Mouse (Mus musculus): ENCODE measurements around the gene She. TPM values are rescaled to one million over a fixed set of nuclear protein-coding genes. Genes with fewer than 3 reads are reported as not detected.

She gene
- polyA plus RNA-seq, 1 experiment, result 4.2 TPM

DNA sequence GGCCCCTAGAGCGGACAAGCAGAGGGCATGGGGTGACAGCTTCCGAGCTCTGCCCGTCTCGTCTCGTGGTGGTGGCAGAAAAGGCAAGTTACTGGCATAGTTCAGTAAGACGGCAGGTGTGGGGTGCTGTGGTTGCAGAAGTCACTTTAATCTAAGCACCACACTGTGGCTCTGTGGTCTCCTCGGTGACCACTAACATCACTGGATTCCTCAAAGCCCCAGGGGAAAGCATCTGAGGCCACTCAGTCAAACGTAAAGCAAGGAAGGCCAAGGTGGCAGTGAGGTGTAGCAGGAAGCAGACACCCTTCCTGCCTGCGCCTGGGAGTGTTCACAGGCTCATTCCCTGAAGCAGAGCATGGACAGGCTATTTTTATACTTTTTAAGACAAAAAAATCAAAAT, 38.4 kb downstream of the She start:
- Histone ChIP-seq H3K4me1 (ENCODE audit: control insufficient read depth, insufficient read depth, low read length) (peaks cover 5% of the 10 kb centered on the region), H3K27ac (ENCODE audit: insufficient read depth, low read length) (no peak overlapping the region), H3K9ac (ENCODE audit: low read depth, poor library complexity, severe bottlenecking) (no peak overlapping the region), H3K36me3 (ENCODE audit: control insufficient read depth, insufficient read depth, low read length, poor library complexity, severe bottlenecking) (no peaks in the 10 kb centered on the region), H3K4me3 (ENCODE audit: low read depth, low read length) (no peak overlapping the region), H3K27me3 (ENCODE audit: control insufficient read depth, insufficient read depth, low read length, poor library complexity, severe bottlenecking) (no peaks in the 10 kb centered on the region), H3K9me3 (replicated peaks; ENCODE audit: control insufficient read depth, insufficient read depth, low read length, poor library complexity, severe bottlenecking) (no peaks in the 10 kb centered on the region)
- TF ChIP-seq EP300 (IDR thresholded peaks at IDR 0.05; ENCODE audit: insufficient read depth, low read depth, low read length), result no peak
- TF ChIP-seq POLR2A (IDR thresholded peaks at IDR 0.05; ENCODE audit: insufficient read depth, low read length), result no peak
- no peak for TF ChIP-seq CTCF (IDR thresholded peaks at IDR 0.05; ENCODE audit: low read depth, low read length)

DNA sequence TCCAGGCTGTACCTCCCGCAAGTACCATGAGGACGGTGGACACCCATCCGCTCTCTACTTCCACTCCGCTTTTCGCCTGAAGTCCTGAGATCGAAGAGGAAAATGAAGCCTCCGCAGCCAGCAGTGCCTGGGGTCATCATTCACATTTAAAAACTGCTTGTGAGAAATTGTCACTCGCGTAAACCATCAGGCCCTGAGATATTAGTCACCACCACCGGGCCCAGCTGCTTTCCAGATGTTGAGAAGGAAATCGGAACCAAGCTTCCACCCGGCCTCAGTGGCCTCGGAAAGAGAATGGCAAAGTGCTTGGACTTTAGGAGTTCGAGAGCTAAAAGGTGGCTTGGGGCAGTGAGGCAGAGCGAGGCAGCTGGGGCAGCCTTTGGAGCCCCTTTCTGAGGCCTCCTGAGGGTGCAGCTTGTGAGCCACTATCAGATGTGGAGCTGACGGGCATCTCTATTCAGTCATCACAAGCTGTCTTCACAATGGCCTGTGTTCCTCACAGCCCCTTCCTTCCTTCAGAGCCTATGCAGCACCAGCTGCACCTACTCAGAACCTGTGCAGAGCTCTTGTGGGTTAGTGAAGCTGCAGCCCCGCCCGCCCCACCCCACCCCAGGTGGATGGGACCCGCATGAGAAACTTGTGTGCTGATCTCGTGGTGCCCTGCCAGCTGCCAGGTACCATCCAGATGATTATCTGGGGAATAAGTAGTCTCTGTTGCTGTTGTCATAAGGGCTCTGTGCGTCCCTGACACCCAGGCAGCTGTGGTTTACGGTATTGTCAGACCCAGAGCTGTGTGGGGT, 39.5 kb downstream of the She start:
- H3K4me1 ChIP-seq (ENCODE audit: control insufficient read depth, insufficient read depth, low read length), result peaks cover 3% of the 10 kb centered on the region
- no peaks in the 10 kb centered on the region for H3K36me3 ChIP-seq (ENCODE audit: control insufficient read depth, insufficient read depth, low read length, poor library complexity, severe bottlenecking)
- H3K9ac ChIP-seq (ENCODE audit: low read depth, poor library complexity, severe bottlenecking), result no peak overlapping the region
- no peak overlapping the region for H3K27ac ChIP-seq (ENCODE audit: insufficient read depth, low read length)
- TF ChIP-seq POLR2A (IDR thresholded peaks at IDR 0.05; ENCODE audit: insufficient read depth, low read length) (no peak), CTCF (IDR thresholded peaks at IDR 0.05; ENCODE audit: low read depth, low read length) (no peak), EP300 (IDR thresholded peaks at IDR 0.05; ENCODE audit: insufficient read depth, low read depth, low read length) (no peak)
- no peaks in the 10 kb centered on the region for H3K27me3 ChIP-seq (ENCODE audit: control insufficient read depth, insufficient read depth, low read length, poor library complexity, severe bottlenecking)
- H3K9me3 ChIP-seq (replicated peaks; ENCODE audit: control insufficient read depth, insufficient read depth, low read length, poor library complexity, severe bottlenecking), result no peaks in the 10 kb centered on the region
- H3K4me3 ChIP-seq (ENCODE audit: low read depth, low read length), result no peak overlapping the region

DNA sequence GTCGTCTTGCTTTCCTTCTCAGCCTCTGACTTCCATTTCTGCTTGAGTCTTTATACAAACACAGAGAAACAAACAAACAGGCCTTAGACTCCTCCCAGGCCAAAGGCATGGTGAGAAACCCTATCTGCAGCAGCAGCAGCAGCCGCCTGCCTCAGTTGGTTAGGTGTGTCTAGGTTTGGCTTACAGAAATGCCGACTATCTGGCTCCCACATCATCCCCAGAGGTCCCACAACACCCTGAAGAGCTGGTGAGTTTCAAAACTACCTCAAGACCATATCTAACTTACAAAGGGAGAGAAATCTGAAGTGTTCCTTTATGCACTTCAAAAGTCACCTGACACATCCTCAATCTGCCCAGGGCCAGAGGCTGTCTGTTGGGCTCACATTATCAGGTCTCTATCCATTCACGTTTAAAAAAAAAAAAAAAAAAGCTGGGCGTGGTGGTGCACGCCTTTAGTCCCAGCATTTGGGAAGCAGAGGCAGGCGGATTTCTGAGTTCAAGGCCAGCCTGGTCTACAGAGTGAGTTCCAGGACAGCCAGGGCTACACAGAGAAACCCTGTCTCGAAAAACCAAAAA, 40.3 kb downstream of the She start:
- no peak overlapping the region for H3K4me3 ChIP-seq (ENCODE audit: low read depth, low read length)
- H3K4me1 ChIP-seq (ENCODE audit: control insufficient read depth, insufficient read depth, low read length), result peaks cover 1% of the 10 kb centered on the region
- H3K9ac ChIP-seq (ENCODE audit: low read depth, poor library complexity, severe bottlenecking), result no peak overlapping the region
- no peak for TF ChIP-seq CTCF (IDR thresholded peaks at IDR 0.05; ENCODE audit: low read depth, low read length)
- no peaks in the 10 kb centered on the region for H3K36me3 ChIP-seq (ENCODE audit: control insufficient read depth, insufficient read depth, low read length, poor library complexity, severe bottlenecking)
- H3K9me3 ChIP-seq (replicated peaks; ENCODE audit: control insufficient read depth, insufficient read depth, low read length, poor library complexity, severe bottlenecking), result no peaks in the 10 kb centered on the region
- H3K27ac ChIP-seq (ENCODE audit: insufficient read depth, low read length), result no peak overlapping the region
- no peaks in the 10 kb centered on the region for H3K27me3 ChIP-seq (ENCODE audit: control insufficient read depth, insufficient read depth, low read length, poor library complexity, severe bottlenecking)

DNA sequence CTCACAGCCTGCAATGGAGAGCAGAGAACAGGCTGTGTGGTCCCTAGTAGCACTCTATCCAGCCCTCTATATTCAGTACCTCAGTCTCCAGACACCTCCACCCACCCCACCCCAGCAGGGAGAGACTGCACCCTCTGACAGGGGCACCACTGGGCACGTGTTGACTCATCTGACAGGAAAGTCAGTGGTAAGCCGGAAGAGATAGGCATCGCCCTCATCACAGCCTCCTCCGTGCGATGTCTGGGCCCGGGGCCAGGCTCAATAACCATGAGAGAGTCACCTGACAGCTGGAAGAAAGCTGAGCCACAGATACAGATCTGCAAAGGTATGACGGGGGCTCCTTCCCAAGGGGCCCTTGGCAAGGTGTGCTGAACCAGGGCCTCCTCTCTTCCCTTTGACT, 41.0 kb downstream of the She start:
- Histone ChIP-seq H3K4me1 (ENCODE audit: control insufficient read depth, insufficient read depth, low read length) (peaks cover 1% of the 10 kb centered on the region), H3K4me3 (ENCODE audit: low read depth, low read length) (no peak overlapping the region)
- no peak for TF ChIP-seq POLR2A (IDR thresholded peaks at IDR 0.05; ENCODE audit: insufficient read depth, low read length)
- TF ChIP-seq CTCF (IDR thresholded peaks at IDR 0.05; ENCODE audit: low read depth, low read length), result no peak
- no peak for TF ChIP-seq EP300 (IDR thresholded peaks at IDR 0.05; ENCODE audit: insufficient read depth, low read depth, low read length)

DNA sequence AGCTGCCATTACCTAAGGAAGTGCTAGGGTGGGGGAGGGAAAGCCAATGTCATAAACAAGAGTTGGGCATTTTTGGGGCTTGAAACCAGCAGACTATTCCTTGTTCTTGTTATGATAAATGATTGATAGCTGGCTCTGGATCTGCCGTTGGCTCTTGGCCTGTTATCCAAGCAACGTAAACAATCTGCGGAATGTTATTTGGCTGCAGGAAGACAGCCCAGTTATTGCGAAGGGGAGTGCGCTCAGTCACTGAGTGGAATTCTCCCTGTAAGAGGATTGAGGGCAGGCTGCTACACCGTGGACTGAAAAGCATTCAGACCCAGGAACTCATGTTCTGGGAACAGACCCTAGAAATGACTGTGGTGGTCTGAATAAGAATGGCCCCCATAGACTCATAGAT, 41.5 kb downstream of the She start:
- Histone ChIP-seq H3K27me3 (ENCODE audit: control insufficient read depth, insufficient read depth, low read length, poor library complexity, severe bottlenecking) (no peaks in the 10 kb centered on the region), H3K4me1 (ENCODE audit: control insufficient read depth, insufficient read depth, low read length) (peaks cover 1% of the 10 kb centered on the region), H3K4me3 (ENCODE audit: low read depth, low read length) (no peak overlapping the region), H3K27ac (ENCODE audit: insufficient read depth, low read length) (no peak overlapping the region), H3K36me3 (ENCODE audit: control insufficient read depth, insufficient read depth, low read length, poor library complexity, severe bottlenecking) (no peaks in the 10 kb centered on the region), H3K9ac (ENCODE audit: low read depth, poor library complexity, severe bottlenecking) (no peak overlapping the region), H3K9me3 (replicated peaks; ENCODE audit: control insufficient read depth, insufficient read depth, low read length, poor library complexity, severe bottlenecking) (no peaks in the 10 kb centered on the region)
- TF ChIP-seq CTCF (IDR thresholded peaks at IDR 0.05; ENCODE audit: low read depth, low read length) (no peak), POLR2A (IDR thresholded peaks at IDR 0.05; ENCODE audit: insufficient read depth, low read length) (no peak), EP300 (IDR thresholded peaks at IDR 0.05; ENCODE audit: insufficient read depth, low read depth, low read length) (no peak)

More for the DNA sequence above, 41.0 kb downstream of the She start:
- no peak overlapping the region for H3K27ac ChIP-seq (ENCODE audit: insufficient read depth, low read length)
- no peak overlapping the region for H3K9ac ChIP-seq (ENCODE audit: low read depth, poor library complexity, severe bottlenecking)
- H3K36me3 ChIP-seq (ENCODE audit: control insufficient read depth, insufficient read depth, low read length, poor library complexity, severe bottlenecking), result no peaks in the 10 kb centered on the region
- H3K27me3 ChIP-seq (ENCODE audit: control insufficient read depth, insufficient read depth, low read length, poor library complexity, severe bottlenecking), result no peaks in the 10 kb centered on the region
- no peaks in the 10 kb centered on the region for H3K9me3 ChIP-seq (replicated peaks; ENCODE audit: control insufficient read depth, insufficient read depth, low read length, poor library complexity, severe bottlenecking)

DNA sequence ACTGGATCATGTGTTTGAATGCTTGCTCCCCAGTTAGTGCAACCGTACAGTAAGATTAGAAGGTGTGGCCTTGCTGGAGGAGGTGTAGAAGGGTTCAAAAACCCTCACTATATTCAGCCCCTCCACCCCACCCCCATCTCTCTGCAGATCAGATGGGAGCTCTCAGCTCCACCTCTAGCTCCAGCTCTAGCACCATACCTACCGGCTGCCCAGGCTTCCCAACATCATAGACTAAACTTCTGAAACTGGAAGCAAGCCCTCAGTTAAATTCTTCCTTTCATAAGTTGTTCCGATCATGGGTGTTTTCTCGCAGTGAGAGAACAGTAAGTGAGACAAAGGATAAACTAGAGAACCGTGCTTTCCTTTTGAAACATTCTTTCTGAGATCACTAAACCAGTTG, 42.9 kb downstream of the She start:
- no peaks in the 10 kb centered on the region for H3K27me3 ChIP-seq (ENCODE audit: control insufficient read depth, insufficient read depth, low read length, poor library complexity, severe bottlenecking)
- no peaks in the 10 kb centered on the region for H3K36me3 ChIP-seq (ENCODE audit: control insufficient read depth, insufficient read depth, low read length, poor library complexity, severe bottlenecking)
- H3K27ac ChIP-seq (ENCODE audit: insufficient read depth, low read length), result no peak overlapping the region
- TF ChIP-seq CTCF (IDR thresholded peaks at IDR 0.05; ENCODE audit: low read depth, low read length) (no peak), POLR2A (IDR thresholded peaks at IDR 0.05; ENCODE audit: insufficient read depth, low read length) (no peak), EP300 (IDR thresholded peaks at IDR 0.05; ENCODE audit: insufficient read depth, low read depth, low read length) (no peak)
- H3K9me3 ChIP-seq (replicated peaks; ENCODE audit: control insufficient read depth, insufficient read depth, low read length, poor library complexity, severe bottlenecking), result no peaks in the 10 kb centered on the region
- H3K9ac ChIP-seq (ENCODE audit: low read depth, poor library complexity, severe bottlenecking), result no peak overlapping the region
- peaks cover 1% of the 10 kb centered on the region for H3K4me1 ChIP-seq (ENCODE audit: control insufficient read depth, insufficient read depth, low read length)
- no peak overlapping the region for H3K4me3 ChIP-seq (ENCODE audit: low read depth, low read length)
